16 mouse cellular contexts compared by ENCODE assay signal in the genomic region with DNA sequence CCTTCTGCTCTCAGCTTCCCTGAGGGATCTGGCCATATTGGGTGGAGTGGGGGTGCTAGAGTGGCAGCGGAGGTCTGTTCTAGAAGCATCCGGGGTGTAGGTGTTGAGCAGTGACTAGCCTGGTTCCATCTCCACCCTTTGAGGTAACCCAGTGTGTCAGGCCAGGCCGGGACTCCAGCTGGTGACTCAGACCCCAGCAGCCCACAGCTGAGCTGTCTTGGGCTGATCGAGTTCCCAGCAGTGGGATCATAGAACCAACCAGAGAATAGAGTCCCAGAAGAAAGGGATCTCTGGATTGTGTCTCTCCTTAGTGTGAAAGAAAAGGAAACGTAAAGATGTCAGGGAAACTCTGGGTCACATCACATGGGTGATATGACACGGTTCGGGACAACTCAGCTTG. TPM values are rescaled to one million over a fixed set of nuclear protein-coding genes. Genes with fewer than 3 reads are reported as not detected.
A peak's percentile ranks its signal among the peaks of the same experiment; 100 is the strongest.
DNase-seq lines count a peak whose midpoint lies in the region; ATAC-seq and TF ChIP-seq lines count a peak whose summit lies in the region.
"Had no signal": no experiment of that assay in that cellular context is flagged by ENCODE, and none has a peak within 500 bp of the region (broad histone marks: within the 10 kb centered on the region; RNA-seq: fewer than 3 reads in every experiment).

No protein-coding gene starts in this region.

- no peak for TF ChIP-seq CTCF in stomach, postnatal 0 days (IDR thresholded peaks at IDR 0.05; ENCODE audit: low read depth)

- 0 out of 2 replicates have a peak, but pooled peaks cover 4% of the 10 kb centered on the region for H3K27me3 ChIP-seq in heart, embryonic 13.5 days (replicated peaks)
- no peaks in the 10 kb centered on the region for H3K27me3 ChIP-seq in midbrain, embryonic 11.5 days (ENCODE audit: control insufficient read depth, insufficient read depth, low read length)
- no peaks in the 10 kb centered on the region for H3K27me3 ChIP-seq in midbrain, embryonic 15.5 days (replicated peaks)
- 0 out of 2 replicates have a peak, but pooled peaks cover 2% of the 10 kb centered on the region for H3K27me3 ChIP-seq in limb, embryonic 12.5 days
- no peaks in the 10 kb centered on the region for H3K27me3 ChIP-seq in stomach, postnatal 0 days (ENCODE audit: control insufficient read depth, insufficient read depth, low read length)
- H3K27me3 ChIP-seq: heart, embryonic 12.5 days; lung, embryonic 15.5 days had no signal

- 61% methylated on average over 7 of the region's 7 CpGs for WGBS in heart, embryonic 13.5 days
- WGBS in midbrain, embryonic 11.5 days = 73% methylated on average over 7 of the region's 7 CpGs
- 75% methylated on average over 7 of the region's 7 CpGs for WGBS in midbrain, embryonic 15.5 days
- WGBS in limb, embryonic 12.5 days = 59% methylated on average over 7 of the region's 7 CpGs
- WGBS in stomach, postnatal 0 days = 61% methylated on average over 7 of the region's 7 CpGs

- no peak for ATAC-seq in heart, embryonic 13.5 days (ENCODE audit: extremely low read depth, insufficient number of reproducible peaks, low FRiP score, low TSS enrichment)
- no peak for ATAC-seq in midbrain, embryonic 11.5 days (ENCODE audit: low FRiP score)
- no peak for ATAC-seq in midbrain, embryonic 15.5 days (replicated peaks)
- ATAC-seq in limb, embryonic 12.5 days (ENCODE audit: insufficient number of reproducible peaks, insufficient read depth, low FRiP score, low TSS enrichment, low read depth) = no peak
- ATAC-seq in stomach, postnatal 0 days (ENCODE audit: low FRiP score, low TSS enrichment) = no peak
- ATAC-seq: inflammation-experienced regulatory T-cells, adult 6 months had no signal

- no peak for TF ChIP-seq EP300 in stomach, postnatal 0 days (optimal IDR thresholded peaks at IDR 0.05)

- H3K4me2 ChIP-seq in heart, embryonic 13.5 days = no peak overlapping the region
- H3K4me2 ChIP-seq in midbrain, embryonic 11.5 days = no peak overlapping the region
- no peak overlapping the region for H3K4me2 ChIP-seq in midbrain, embryonic 15.5 days
- no peak overlapping the region for H3K4me2 ChIP-seq in limb, embryonic 12.5 days
- H3K4me2 ChIP-seq in stomach, postnatal 0 days (replicated peaks; ENCODE audit: low read depth) = no peak overlapping the region

- H3K36me3 ChIP-seq in heart, embryonic 13.5 days = no peaks in the 10 kb centered on the region
- no peaks in the 10 kb centered on the region for H3K36me3 ChIP-seq in midbrain, embryonic 11.5 days (ENCODE audit: control insufficient read depth, insufficient read depth, low read length)
- no peaks in the 10 kb centered on the region for H3K36me3 ChIP-seq in midbrain, embryonic 15.5 days (replicated peaks)
- peaks cover 10% of the 10 kb centered on the region for H3K36me3 ChIP-seq in limb, embryonic 12.5 days
- H3K36me3 ChIP-seq in stomach, postnatal 0 days (ENCODE audit: control insufficient read depth, insufficient read depth, low read length) = no peaks in the 10 kb centered on the region
- H3K36me3 ChIP-seq: heart, embryonic 12.5 days; lung, embryonic 15.5 days had no signal

- H3K9ac ChIP-seq in heart, embryonic 13.5 days = no peak overlapping the region
- H3K9ac ChIP-seq in midbrain, embryonic 11.5 days (ENCODE audit: low read length) = no peak overlapping the region
- no peak overlapping the region for H3K9ac ChIP-seq in midbrain, embryonic 15.5 days
- H3K9ac ChIP-seq in limb, embryonic 12.5 days (replicated peaks) = no peak overlapping the region
- no peak overlapping the region for H3K9ac ChIP-seq in stomach, postnatal 0 days (ENCODE audit: low read length)

- H3K9me3 ChIP-seq in heart, embryonic 13.5 days = no peaks in the 10 kb centered on the region
- H3K9me3 ChIP-seq in midbrain, embryonic 11.5 days (ENCODE audit: control insufficient read depth, low read length) = no peaks in the 10 kb centered on the region
- H3K9me3 ChIP-seq in midbrain, embryonic 15.5 days = no peaks in the 10 kb centered on the region
- H3K9me3 ChIP-seq in limb, embryonic 12.5 days = no peaks in the 10 kb centered on the region
- no peaks in the 10 kb centered on the region for H3K9me3 ChIP-seq in stomach, postnatal 0 days (ENCODE audit: control insufficient read depth, low read length)
- H3K9me3 ChIP-seq: heart, embryonic 12.5 days; lung, embryonic 15.5 days had no signal

- H3K4me1 ChIP-seq in heart, embryonic 13.5 days = peaks cover 27% of the 10 kb centered on the region
- H3K4me1 ChIP-seq in midbrain, embryonic 11.5 days (ENCODE audit: control insufficient read depth, insufficient read depth, low read length) = peaks cover 23% of the 10 kb centered on the region
- H3K4me1 ChIP-seq in midbrain, embryonic 15.5 days = peaks cover 14% of the 10 kb centered on the region
- peaks cover 27% of the 10 kb centered on the region for H3K4me1 ChIP-seq in limb, embryonic 12.5 days (replicated peaks)
- H3K4me1 ChIP-seq in stomach, postnatal 0 days (replicated peaks; ENCODE audit: control insufficient read depth, insufficient read depth) = peaks cover 5% of the 10 kb centered on the region

- H3K27ac ChIP-seq in heart, embryonic 13.5 days (replicated peaks) = peak overlapping the region; percentile 90; the same call in 1 of the 2 replicates
- peak overlapping the region; percentile 95; the same call in 1 of the 2 replicates for H3K27ac ChIP-seq in midbrain, embryonic 11.5 days (ENCODE audit: low read depth, low read length)
- no peak overlapping the region for H3K27ac ChIP-seq in midbrain, embryonic 15.5 days
- H3K27ac ChIP-seq in limb, embryonic 12.5 days = peak overlapping the region; percentile 98
- H3K27ac ChIP-seq in stomach, postnatal 0 days (replicated peaks) = 0 out of 2 replicates have a peak overlapping the region, but pooled peaks have one; percentile 89

- H3K4me3 ChIP-seq in heart, embryonic 13.5 days = no peak overlapping the region
- H3K4me3 ChIP-seq in midbrain, embryonic 11.5 days (ENCODE audit: low read depth, low read length) = no peak overlapping the region
- no peak overlapping the region for H3K4me3 ChIP-seq in midbrain, embryonic 15.5 days
- H3K4me3 ChIP-seq in limb, embryonic 12.5 days (replicated peaks) = no peak overlapping the region
- no peak overlapping the region for H3K4me3 ChIP-seq in stomach, postnatal 0 days (ENCODE audit: low read depth, low read length)

- no peak for DNase-seq in heart, postnatal 4 days
- DNase-seq in midbrain, embryonic 11.5 days (ENCODE audit: low spot score, missing footprints) = peak; percentile 83
- DNase-seq in stomach, postnatal 0 days (ENCODE audit: low spot score) = no peak
- DNase-seq in ovary, postnatal 36 days (ENCODE audit: low spot score) = no peak
- no peak for DNase-seq in cerebellum, adult 9-10 months
- DNase-seq: cerebellum, postnatal 10 days; retina, postnatal 1 day; thymus, adult 2 months had no signal

RNA-seq across cellular contexts. Expression of a gene that starts 10.9 kb away (rescaled TPM):
- 6.2 and 8.4 TPM in 2 replicates for polyA plus RNA-seq in heart, embryonic 13.5 days (2015; fragmentation: Nextera tagmentation; extraction: Ambion mirVana)
- total RNA-seq in heart, postnatal 4 days (2021) = 1 to 10 TPM in 1 of 2 experiments, under 1 TPM in 1; 0.91 to 1.0 TPM
- 539 and 540 TPM in 2 replicates for polyA plus RNA-seq in midbrain, embryonic 11.5 days (2014; fragmentation: Nextera tagmentation; extraction: Ambion mirVana)
- 44.8 and 52.1 TPM in 2 replicates for polyA plus RNA-seq in midbrain, embryonic 15.5 days (2015; fragmentation: Nextera tagmentation; extraction: Ambion mirVana)
- polyA plus RNA-seq in limb, embryonic 12.5 days (2016; fragmentation: Nextera tagmentation; extraction: Ambion mirVana) = 614 and 667 TPM in 2 replicates
- polyA plus RNA-seq in stomach, postnatal 0 days (2015; fragmentation: Nextera tagmentation; extraction: Ambion mirVana) = 40.4 and 44.3 TPM in 2 replicates
- total RNA-seq: gastrocnemius, adult 8-10 months; monocyte, adult 5-6 weeks had no signal
- polyA plus RNA-seq: inflammation-experienced regulatory T-cells, adult 6 months had no signal

RNA-seq across cellular contexts. Expression of a gene that starts 11.5 kb away (rescaled TPM):
- 18.7 and 18.9 TPM in 2 replicates for polyA plus RNA-seq in heart, embryonic 13.5 days (2015; fragmentation: Nextera tagmentation; extraction: Ambion mirVana)
- total RNA-seq in heart, postnatal 4 days (2021) = 10 to 100 TPM; 66.5 to 70.4 TPM
- polyA plus RNA-seq in midbrain, embryonic 11.5 days (2014; fragmentation: Nextera tagmentation; extraction: Ambion mirVana) = 70.3 and 85.4 TPM in 2 replicates
- polyA plus RNA-seq in midbrain, embryonic 15.5 days (2015; fragmentation: Nextera tagmentation; extraction: Ambion mirVana) = 33.0 and 40.7 TPM in 2 replicates
- 29.4 and 32.5 TPM in 2 replicates for polyA plus RNA-seq in limb, embryonic 12.5 days (2016; fragmentation: Nextera tagmentation; extraction: Ambion mirVana)
- 5.3 and 5.7 TPM in 2 replicates for polyA plus RNA-seq in stomach, postnatal 0 days (2015; fragmentation: Nextera tagmentation; extraction: Ambion mirVana)
- polyA plus RNA-seq: inflammation-experienced regulatory T-cells, adult 6 months had no signal

RNA-seq across cellular contexts. Expression of a gene that starts 28.9 kb away (rescaled TPM):
- 13.4 and 16.0 TPM in 2 replicates for polyA plus RNA-seq in heart, embryonic 13.5 days (2015; fragmentation: Nextera tagmentation; extraction: Ambion mirVana)
- 1 to 10 TPM; 7.7 to 8.9 TPM for total RNA-seq in heart, postnatal 4 days (2021)
- polyA plus RNA-seq in midbrain, embryonic 11.5 days (2014; fragmentation: Nextera tagmentation; extraction: Ambion mirVana) = 14.6 and 17.0 TPM in 2 replicates
- 23.0 and 23.2 TPM in 2 replicates for polyA plus RNA-seq in midbrain, embryonic 15.5 days (2015; fragmentation: Nextera tagmentation; extraction: Ambion mirVana)
- 22.4 and 26.5 TPM in 2 replicates for polyA plus RNA-seq in limb, embryonic 12.5 days (2016; fragmentation: Nextera tagmentation; extraction: Ambion mirVana)
- polyA plus RNA-seq in stomach, postnatal 0 days (2015; fragmentation: Nextera tagmentation; extraction: Ambion mirVana) = 7.1 and 7.6 TPM in 2 replicates

RNA-seq across cellular contexts. Expression of a gene that starts 29.3 kb away (rescaled TPM):
- polyA plus RNA-seq in heart, embryonic 13.5 days (2015; fragmentation: Nextera tagmentation; extraction: Ambion mirVana) = 28.9 and 30.1 TPM in 2 replicates
- 10 to 100 TPM; 20.1 to 21.2 TPM for total RNA-seq in heart, postnatal 4 days (2021)
- 53.9 and 54.8 TPM in 2 replicates for polyA plus RNA-seq in midbrain, embryonic 11.5 days (2014; fragmentation: Nextera tagmentation; extraction: Ambion mirVana)
- polyA plus RNA-seq in midbrain, embryonic 15.5 days (2015; fragmentation: Nextera tagmentation; extraction: Ambion mirVana) = 30.5 and 34.9 TPM in 2 replicates
- polyA plus RNA-seq in limb, embryonic 12.5 days (2016; fragmentation: Nextera tagmentation; extraction: Ambion mirVana) = 83.2 and 86.4 TPM in 2 replicates
- 20.2 and 21.5 TPM in 2 replicates for polyA plus RNA-seq in stomach, postnatal 0 days (2015; fragmentation: Nextera tagmentation; extraction: Ambion mirVana)

RNA-seq across cellular contexts. Expression of a gene that starts 40.1 kb away (rescaled TPM):
- polyA plus RNA-seq in heart, embryonic 13.5 days (2015; fragmentation: Nextera tagmentation; extraction: Ambion mirVana) = 55.0 and 57.2 TPM in 2 replicates
- 10 to 100 TPM; 68.2 to 68.9 TPM for total RNA-seq in heart, postnatal 4 days (2021)
- 73.9 and 84.5 TPM in 2 replicates for polyA plus RNA-seq in midbrain, embryonic 11.5 days (2014; fragmentation: Nextera tagmentation; extraction: Ambion mirVana)
- polyA plus RNA-seq in midbrain, embryonic 15.5 days (2015; fragmentation: Nextera tagmentation; extraction: Ambion mirVana) = 51.5 and 55.4 TPM in 2 replicates
- 80.4 and 85.9 TPM in 2 replicates for polyA plus RNA-seq in limb, embryonic 12.5 days (2016; fragmentation: Nextera tagmentation; extraction: Ambion mirVana)
- 61.4 and 63.4 TPM in 2 replicates for polyA plus RNA-seq in stomach, postnatal 0 days (2015; fragmentation: Nextera tagmentation; extraction: Ambion mirVana)

Comparison
In these comparisons a context has a peak if more than half of its experiments do, and no peak if none do; other contexts are left out.
1. RNA of a gene that starts 10.9 kb away (polyA plus RNA-seq): 614 to 667 TPM in limb, embryonic 12.5 days and 539 to 540 TPM in midbrain, embryonic 11.5 days; 44.8 to 52.1 TPM in midbrain, embryonic 15.5 days, 40.4 to 44.3 TPM in stomach, postnatal 0 days and 6.2 to 8.4 TPM in heart, embryonic 13.5 days; every median in the first group is over 10 times any median in the second.